Mouse (Mus musculus) small intestine, adult 2 months (tissue): ENCODE measurements around the gene Ear10. TPM values are rescaled to one million over a fixed set of nuclear protein-coding genes. Genes with fewer than 3 reads are reported as not detected.
"Not testable (repeated sequence)": the region's sequence is repeated elsewhere in the genome, so short reads cannot be mapped to it uniquely, and the experiment has no call there.

Experiments used
- H3K27ac ChIP-seq: fragments of 200-500 bp; 2 replicates; pipeline ENCODE4 v1.5.1; 2012; ENCODE audit warnings: low read depth, low read length, control low read depth, inconsistent platforms; ENCODE audit not compliant: insufficient read depth
- H3K27me3 ChIP-seq: fragments of 200-500 bp; 2 replicates; pipeline ENCODE4 v1.6.1; 2012; ENCODE audit warnings: mild to moderate bottlenecking, moderate library complexity, low read length, inconsistent platforms; ENCODE audit not compliant: control insufficient read depth, insufficient read depth
- H3K36me3 ChIP-seq: fragments of 200-500 bp; 2 replicates; pipeline ENCODE4 v1.6.1; 2012; ENCODE audit warnings: mild to moderate bottlenecking, low read length, control low read depth, inconsistent platforms; ENCODE audit not compliant: control insufficient read depth, insufficient read depth
- H3K4me1 ChIP-seq: fragments of 200-500 bp; 2 replicates; pipeline ENCODE4 v1.6.1; 2012; ENCODE audit warnings: low read length, inconsistent platforms, mixed read lengths; ENCODE audit not compliant: control insufficient read depth, insufficient read depth, insufficient read length
- H3K4me3 ChIP-seq: fragments of 200-500 bp; 2 replicates; pipeline ENCODE4 v1.5.1; 2012; ENCODE audit warnings: low read depth, mild to moderate bottlenecking, control low read depth, inconsistent platforms, low read length, moderate library complexity
- WGBS: fragments of 180-500 bp; shearing (Covaris S2); methylation state at CpG from one replicate; pipeline ENCODE4 v1.1.7; 2018; 5-methylcytosine and 5-hydroxymethylcytosine counted together
- polyA plus RNA-seq: library from polyadenylated mRNA; depleted of rRNA; stranded (reverse); fragments of >200 nt; gene quantifications from 2 replicates; pipeline ENCODE4 v1.2.3, GENCODE M21; 2012; rRNA removed

Gene Ear10
- polyA plus RNA-seq, 1 experiment, result not detected

GRCm38 (mm10) chr14:43886235-43886634 is 37.1 kb downstream of the Ear10 start:
- not testable (repeated sequence) for H3K4me1 ChIP-seq, H3K27me3 ChIP-seq
- WGBS, result 37% methylated on average over 1 of the region's 1 CpGs

GRCm38 (mm10) chr14:43879966-43880545 is 43.3 kb downstream of the Ear10 start:
- WGBS, result 74% methylated on average over 5 of the region's 5 CpGs
- not testable (repeated sequence) for H3K4me3 ChIP-seq

More at GRCm38 (mm10) chr14:43886235-43886634, 37.1 kb downstream of the Ear10 start:
- not testable (repeated sequence) for H3K4me3 ChIP-seq, H3K27ac ChIP-seq, H3K36me3 ChIP-seq

GRCm38 (mm10) chr14:43877789-43878188 is 45.6 kb downstream of the Ear10 start:
- not testable (repeated sequence) for H3K4me1 ChIP-seq, H3K27ac ChIP-seq, H3K27me3 ChIP-seq, H3K36me3 ChIP-seq, H3K4me3 ChIP-seq
- 48% methylated on average over 1 of the region's 2 CpGs for WGBS

More at GRCm38 (mm10) chr14:43879966-43880545, 43.3 kb downstream of the Ear10 start:
- not testable (repeated sequence) for H3K4me1 ChIP-seq, H3K36me3 ChIP-seq, H3K27ac ChIP-seq, H3K27me3 ChIP-seq

- WGBS, result 82% methylated on average over 3 of the region's 3 CpGs
- H3K4me1 ChIP-seq, H3K36me3 ChIP-seq, H3K4me3 ChIP-seq, H3K27me3 ChIP-seq, H3K27ac ChIP-seq: not testable (repeated sequence)
Observed at GRCm38 (mm10) chr14:43875417-43875816, 47.9 kb downstream of the Ear10 start, which contains the start of gene Ear1. Gene Ear1, minus strand, starts transcription at chr14:43875517.

- H3K36me3 ChIP-seq, H3K4me1 ChIP-seq, H3K27me3 ChIP-seq, H3K27ac ChIP-seq, H3K4me3 ChIP-seq: not testable (repeated sequence)
- 82% methylated on average over 3 of the region's 3 CpGs for whole genome bisulfite sequencing
Observed at GRCm38 (mm10) chr14:43874862-43875261, 48.5 kb downstream of the Ear10 start.

Other genes with a start within 250 kb of the Ear10 start
- gene Gm8165, start 246.4 kb downstream of the Ear10 start, polyA plus RNA-seq, result not detected in 2 replicates
- gene Gm7324, start 225.7 kb downstream of the Ear10 start, polyA plus RNA-seq, result not detected in 2 replicates
- not detected in 2 replicates for gene Gm16506, start 196.1 kb downstream of the Ear10 start, polyA plus RNA-seq
- gene Gm6526, start 175.7 kb downstream of the Ear10 start, polyA plus RNA-seq, result not detected in 2 replicates
- gene Gm8180, start 138.8 kb downstream of the Ear10 start, polyA plus RNA-seq, result not detected in 2 replicates
- not detected in 2 replicates for gene Ear1, start 48.0 kb downstream of the Ear10 start, polyA plus RNA-seq
- 0.08 and 0.15 TPM in 2 replicates for gene Gm8113, start 1.8 kb upstream of the Ear10 start, polyA plus RNA-seq
- gene Ang5, start 33.5 kb upstream of the Ear10 start, polyA plus RNA-seq, result not detected in 2 replicates
- gene Ang6, start 78.7 kb upstream of the Ear10 start, polyA plus RNA-seq, result not detected in 2 replicates
- gene Ear2, start 179.1 kb upstream of the Ear10 start, polyA plus RNA-seq, result 1.4 and 1.8 TPM in 2 replicates
- not detected in 2 replicates for gene Gm3327, start 200.3 kb upstream of the Ear10 start, polyA plus RNA-seq